Mouse (Mus musculus): ENCODE measurements around the gene Itgb3.

DNA sequence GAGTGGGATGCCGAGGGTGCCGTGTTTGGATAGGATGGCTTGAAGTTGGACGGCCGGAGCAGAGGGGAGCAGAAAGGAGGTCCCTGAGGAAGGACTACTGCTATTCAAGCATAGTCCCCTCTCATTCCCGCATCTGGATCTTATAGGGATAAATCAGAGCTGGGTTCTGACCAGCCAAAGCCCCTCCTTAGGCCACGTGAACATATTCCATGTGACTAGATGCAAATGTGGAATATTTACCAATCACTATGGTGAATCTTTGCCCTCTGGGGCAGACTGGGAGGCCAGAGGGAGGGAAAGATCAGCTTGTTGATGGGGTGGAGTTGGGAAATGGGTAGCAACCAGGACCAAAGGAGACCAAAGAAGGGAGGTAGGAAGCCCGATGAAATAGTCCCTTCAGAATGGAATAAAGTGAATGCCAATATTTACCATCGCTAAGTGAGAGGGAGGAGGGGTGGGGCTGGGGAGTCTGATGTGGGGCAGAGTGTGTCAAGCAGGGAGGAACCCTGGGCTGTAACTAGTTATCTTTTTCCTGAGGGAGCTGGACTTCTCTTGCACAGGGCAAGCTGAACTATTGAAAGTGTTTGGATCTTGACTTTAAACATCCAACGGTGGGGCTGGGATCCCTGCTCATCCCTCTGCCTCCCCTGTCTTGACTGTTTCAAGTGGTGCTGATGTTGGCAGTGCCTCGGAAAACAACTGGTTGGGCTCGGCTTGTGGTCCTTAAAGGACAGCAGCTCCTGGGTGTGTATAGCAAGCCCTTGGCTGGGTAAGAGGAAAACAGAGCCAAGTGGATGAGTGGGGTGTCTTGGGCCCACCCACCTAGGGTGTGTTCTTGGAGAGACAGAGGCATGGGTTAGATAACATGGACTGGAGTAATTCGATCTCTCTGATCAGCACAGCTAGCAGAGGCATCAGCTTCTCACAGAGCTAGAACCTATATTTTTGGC lies 17.9 kb downstream of the Itgb3 start:
- TF ChIP-seq CTCF (IDR thresholded peaks at IDR 0.05; ENCODE audit: low read depth) (0 out of 2 replicates have a peak, but pooled peaks have one; percentile 14), EP300 (optimal IDR thresholded peaks at IDR 0.05) (no peak)
